Mouse (Mus musculus) MEL (cell line): ENCODE measurements around the gene Atxn2l. TPM values are rescaled to one million over a fixed set of nuclear protein-coding genes. Genes with fewer than 3 reads are reported as not detected.
A peak's percentile ranks its signal among the peaks of the same experiment; 100 is the strongest.

Experiments used
- DNase-seq: peaks from one replicate; pipeline ENCODE4 v3.0.0; 2011; ENCODE audit warnings: low read depth, low spot score
- H3K27ac ChIP-seq: 2 replicates; pipeline ENCODE4 v1.5.1; 2012; ENCODE audit warnings: low read depth, mild to moderate bottlenecking, control low read depth, low read length, moderate library complexity; ENCODE audit not compliant: control insufficient read depth
- H3K27me3 ChIP-seq, 2 experiments: fragments of 150-350 bp in 1 of 2; sonication (generic) in 1 of 2; 2 replicates each; pipeline ENCODE4 v1.6.1; 2012; ENCODE audit warnings: low read length in 2 of 2, mild to moderate bottlenecking in 2 of 2, improper control_type of control experiment in 1 of 2, moderate library complexity in 1 of 2; ENCODE audit not compliant: insufficient read depth in 2 of 2, control insufficient read depth in 1 of 2
- H3K36me3 ChIP-seq, 2 experiments: 2 replicates each; pipeline ENCODE4 v1.6.1; 2012 to 2014; ENCODE audit warnings: low read length in 2 of 2, improper control_type of control experiment in 1 of 2, inconsistent platforms in 1 of 2, mild to moderate bottlenecking in 1 of 2; ENCODE audit not compliant: insufficient read depth in 2 of 2, control insufficient read depth in 1 of 2
- H3K4me1 ChIP-seq, 2 experiments: fragments of 150-350 bp in 1 of 2; sonication (generic) in 1 of 2; 2 replicates each; pipeline ENCODE4 v1.6.1; 2012; ENCODE audit warnings: low read length in 2 of 2, improper control_type of control experiment in 1 of 2, mild to moderate bottlenecking in 1 of 2; ENCODE audit not compliant: insufficient read depth in 2 of 2, control insufficient read depth in 1 of 2
- H3K4me3 ChIP-seq, 2 experiments: fragments of 150-350 bp in 1 of 2; sonication (generic) in 1 of 2; 2 replicates each; pipeline ENCODE4 v1.5.1; 2012; ENCODE audit warnings: low read depth in 2 of 2, low read length in 2 of 2, mild to moderate bottlenecking in 2 of 2, moderate library complexity in 2 of 2, control low read depth in 1 of 2, improper control_type of control experiment in 1 of 2; ENCODE audit not compliant: control insufficient read depth in 1 of 2, insufficient read depth in 1 of 2
- H3K79me2 ChIP-seq: 2 replicates; pipeline ENCODE4 v1.6.1; 2012; ENCODE audit warnings: mild to moderate bottlenecking, low read length, moderate library complexity; ENCODE audit not compliant: control insufficient read depth, poor library complexity, insufficient read depth
- H3K9ac ChIP-seq: 2 replicates; pipeline ENCODE4 v1.6.1; 2012; ENCODE audit warnings: low read depth, mild to moderate bottlenecking, control low read depth, low read length, moderate library complexity; ENCODE audit not compliant: control insufficient read depth, poor library complexity, severe bottlenecking
- H3K9me3 ChIP-seq: fragments of 150-350 bp; sonication (generic); replicated peaks from 2 replicates; pipeline ENCODE4 v1.6.1; 2012; ENCODE audit warnings: mild to moderate bottlenecking, low read length, improper control_type of control experiment, moderate library complexity; ENCODE audit not compliant: insufficient read depth
- BHLHE40 ChIP-seq: IDR thresholded peaks from 2 replicates; pipeline ENCODE4 v1.6.1; 2012; ENCODE audit warnings: low read depth, mild to moderate bottlenecking, inconsistent platforms, low read length, improper control_type of control experiment, borderline replicate concordance
- CHD1 ChIP-seq: IDR thresholded peaks from 2 replicates; pipeline ENCODE4 v1.6.1; 2012; ENCODE audit warnings: low read depth, mild to moderate bottlenecking, inconsistent platforms, low read length, improper control_type of control experiment
- CTCF ChIP-seq, 3 experiments: IDR thresholded peaks in 2 of 3; conservative IDR thresholded peaks in 1 of 3; 2 replicates each; pipeline ENCODE4 v1.5.1; 2011 to 2012; ENCODE audit warnings: low read length in 3 of 3, low read depth in 2 of 3, mild to moderate bottlenecking in 2 of 3, improper control_type of control experiment in 1 of 3, inconsistent platforms in 1 of 3, mixed read lengths in 1 of 3, moderate library complexity in 1 of 3; ENCODE audit not compliant: control insufficient read depth in 1 of 3, insufficient read depth in 1 of 3, poor library complexity in 1 of 3, severe bottlenecking in 1 of 3
- ELF1 ChIP-seq: IDR thresholded peaks from 2 replicates; pipeline ENCODE4 v1.6.1; 2014; ENCODE audit warnings: low read depth, mild to moderate bottlenecking, inconsistent platforms, low read length, improper control_type of control experiment, moderate library complexity
- EP300 ChIP-seq, 2 experiments: IDR thresholded peaks; 2 replicates each; pipeline ENCODE4 v1.6.1; 2011; ENCODE audit warnings: improper control_type of control experiment in 2 of 2, low read length in 2 of 2, low read depth in 1 of 2, mild to moderate bottlenecking in 1 of 2
- ETS1 ChIP-seq: IDR thresholded peaks from 2 replicates; pipeline ENCODE4 v1.6.1; 2012; ENCODE audit warnings: low read depth, mild to moderate bottlenecking, inconsistent platforms, low read length, improper control_type of control experiment, moderate library complexity
- GATA1 ChIP-seq: IDR thresholded peaks from 2 replicates; pipeline ENCODE4 v1.6.1; 2011; ENCODE audit warnings: low read depth, low read length, improper control_type of control experiment
- HCFC1 ChIP-seq: IDR thresholded peaks from 2 replicates; pipeline ENCODE4 v1.6.1; 2012; ENCODE audit warnings: low read depth, mild to moderate bottlenecking, inconsistent platforms, low read length, improper control_type of control experiment, moderate library complexity
- KAT2A ChIP-seq: conservative IDR thresholded peaks from 2 replicates; pipeline ENCODE4 v1.6.1; 2012; ENCODE audit warnings: low read depth, low read length, improper control_type of control experiment, inconsistent platforms
- MAX ChIP-seq: IDR thresholded peaks from 2 replicates; pipeline ENCODE4 v1.6.1; 2011; ENCODE audit warnings: low read length, improper control_type of control experiment
- MAZ ChIP-seq: IDR thresholded peaks from 2 replicates; pipeline ENCODE4 v1.6.1; 2012; ENCODE audit warnings: low read depth, mild to moderate bottlenecking, inconsistent platforms, low read length, improper control_type of control experiment
- MEF2A ChIP-seq: IDR thresholded peaks from 2 replicates; pipeline ENCODE4 v1.6.1; 2014; ENCODE audit warnings: low read depth, mild to moderate bottlenecking, inconsistent platforms, low read length, improper control_type of control experiment; ENCODE audit not compliant: poor library complexity, insufficient replicate concordance, severe bottlenecking; ENCODE audit errors: extremely low read depth
- MXI1 ChIP-seq: IDR thresholded peaks from 2 replicates; pipeline ENCODE4 v1.6.1; 2011; ENCODE audit warnings: mild to moderate bottlenecking, low read depth, low read length, improper control_type of control experiment
- MYC ChIP-seq: IDR thresholded peaks from 2 replicates; pipeline ENCODE4 v1.6.1; 2011; ENCODE audit warnings: low read depth, mild to moderate bottlenecking, low read length, improper control_type of control experiment, moderate library complexity
- POLR2AphosphoS2 ChIP-seq: IDR thresholded peaks from 2 replicates; pipeline ENCODE4 v1.6.1; 2011; ENCODE audit warnings: low read length, improper control_type of control experiment
- POLR2AphosphoS5 ChIP-seq: IDR thresholded peaks from 2 replicates; pipeline ENCODE4 v1.6.1; 2012; ENCODE audit warnings: low read depth, borderline replicate concordance, mild to moderate bottlenecking, inconsistent platforms, low read length, moderate library complexity, mixed read lengths
- RAD21 ChIP-seq: IDR thresholded peaks from 2 replicates; pipeline ENCODE4 v1.6.1; 2011; ENCODE audit warnings: mild to moderate bottlenecking, low read depth, low read length, improper control_type of control experiment
- RCOR1 ChIP-seq: IDR thresholded peaks from 2 replicates; pipeline ENCODE4 v1.6.1; 2012; ENCODE audit warnings: low read depth, mild to moderate bottlenecking, inconsistent platforms, low read length, improper control_type of control experiment
- SIN3A ChIP-seq: IDR thresholded peaks from 2 replicates; pipeline ENCODE4 v1.6.1; 2012; ENCODE audit warnings: low read length, improper control_type of control experiment, inconsistent platforms
- SMC3 ChIP-seq: IDR thresholded peaks from 2 replicates; pipeline ENCODE4 v1.6.1; 2011; ENCODE audit warnings: low read depth, low read length, improper control_type of control experiment
- TAL1 ChIP-seq: IDR thresholded peaks from 2 replicates; pipeline ENCODE4 v1.6.1; 2012; ENCODE audit warnings: mild to moderate bottlenecking, inconsistent platforms, low read length, moderate library complexity, mixed read lengths
- TBP ChIP-seq: IDR thresholded peaks from 2 replicates; pipeline ENCODE4 v1.8.0; 2011; ENCODE audit warnings: low read depth, low read length, improper control_type of control experiment
- TCF12 ChIP-seq: IDR thresholded peaks from 2 replicates; pipeline ENCODE4 v1.6.1; 2014; ENCODE audit warnings: low read depth, mild to moderate bottlenecking, inconsistent platforms, low read length, improper control_type of control experiment, moderate library complexity
- ZMIZ1 ChIP-seq: IDR thresholded peaks from 2 replicates; pipeline ENCODE4 v1.6.1; 2012; ENCODE audit warnings: low read depth, mild to moderate bottlenecking, inconsistent platforms, low read length, improper control_type of control experiment, moderate library complexity
- ZNF384 ChIP-seq: IDR thresholded peaks from 2 replicates; pipeline ENCODE4 v1.6.1; 2012; ENCODE audit warnings: low read depth, mild to moderate bottlenecking, inconsistent platforms, low read length, improper control_type of control experiment
- polyA plus RNA-seq, 2 experiments: library from polyadenylated mRNA; stranded (reverse) in 1 of 2; unstranded in 1 of 2; fragments of >175 nt in 1 of 2; fragments of >200 nt in 1 of 2; gene quantifications; 2 replicates each; pipeline versions ENCODE4 v1.2.1 to v1.2.4; 2012; ENCODE audit warnings: low replicate concordance in 2 of 2, low read depth in 1 of 2; ENCODE audit not compliant: insufficient read length in 2 of 2, insufficient read depth in 1 of 2, missing spikeins in 1 of 2
- total RNA-seq: library from RNA; depleted of rRNA; stranded (reverse); fragments of 300-350 nt; gene quantifications from 2 replicates; pipeline ENCODE4 v1.2.3, GENCODE M21; 2012

Atxn2l gene
- total and polyA plus RNA-seq, 3 experiments: 40.8 to 821 (median 218) TPM

DNA sequence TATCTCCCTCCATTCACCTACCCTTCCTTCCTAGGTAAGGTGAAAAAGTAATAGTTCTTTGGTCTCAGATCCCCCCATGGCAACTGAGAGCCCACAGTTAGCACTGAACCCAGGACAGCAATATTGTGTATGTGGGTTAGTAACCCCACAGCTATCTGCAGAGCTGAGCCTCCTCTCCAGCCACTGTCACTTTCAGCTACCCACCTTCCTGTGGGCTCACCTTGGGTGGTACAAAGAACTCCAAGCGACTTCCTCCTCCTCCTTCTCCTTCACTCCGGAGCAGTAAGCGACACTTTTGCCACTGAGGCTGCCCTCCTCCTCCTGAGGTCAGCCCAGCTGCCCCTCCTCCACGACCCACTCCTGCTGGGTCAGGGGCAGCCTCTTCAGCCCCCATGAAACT is 31.4 kb downstream of the Atxn2l start:
- Histone ChIP-seq H3K4me1 (peaks cover 19 to 42% of the 10 kb centered on the region in 2 experiments), H3K27ac (no peak overlapping the region), H3K79me2 (peaks cover 19% of the 10 kb centered on the region), H3K27me3 (no peaks in the 10 kb centered on the region), H3K9ac (no peak overlapping the region), H3K9me3 (no peaks in the 10 kb centered on the region), H3K36me3 (peaks cover 1 to 33% of the 10 kb centered on the region in 2 experiments; a peak in 3 of 4 replicates), H3K4me3 (no peak overlapping the region)
- DNase-seq: no peak
- TF ChIP-seq TBP (no peak), POLR2AphosphoS2 (0 out of 2 replicates have a peak, but pooled peaks have one; percentile 54)

DNA sequence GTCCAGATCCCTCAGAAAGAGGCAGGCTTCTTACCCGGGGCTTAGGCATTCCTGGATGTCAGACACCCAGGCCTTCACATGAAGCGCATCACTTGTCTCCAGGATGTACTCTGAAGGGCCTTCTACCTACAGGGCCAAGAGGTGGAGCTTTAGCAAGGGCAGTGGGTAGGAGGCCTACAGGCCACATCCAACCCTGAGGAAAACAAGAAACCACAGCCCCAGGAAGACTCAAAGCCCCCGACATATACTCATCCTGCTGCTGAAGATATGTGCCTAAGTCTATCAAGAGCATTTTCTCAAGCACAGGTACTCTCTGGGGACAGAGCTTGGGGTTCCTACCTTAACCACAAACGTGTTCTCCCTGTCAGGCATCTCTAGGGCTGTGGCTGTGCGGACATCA is 31.9 kb downstream of the Atxn2l start:
- peaks cover 19% of the 10 kb centered on the region for H3K79me2 ChIP-seq
- H3K9ac ChIP-seq: no peak overlapping the region
- TF ChIP-seq SIN3A (no peak), TCF12 (no peak), TAL1 (no peak)
- H3K4me1 ChIP-seq: peaks cover 16 to 46% of the 10 kb centered on the region in 2 experiments
- H3K27me3 ChIP-seq: no peaks in the 10 kb centered on the region
- no peaks in the 10 kb centered on the region for H3K9me3 ChIP-seq
- no peak overlapping the region for H3K4me3 ChIP-seq
- H3K27ac ChIP-seq: no peak overlapping the region
- H3K36me3 ChIP-seq: peaks cover 1 to 33% of the 10 kb centered on the region in 2 experiments; a peak in 3 of 4 replicates
- DNase-seq: no peak

DNA sequence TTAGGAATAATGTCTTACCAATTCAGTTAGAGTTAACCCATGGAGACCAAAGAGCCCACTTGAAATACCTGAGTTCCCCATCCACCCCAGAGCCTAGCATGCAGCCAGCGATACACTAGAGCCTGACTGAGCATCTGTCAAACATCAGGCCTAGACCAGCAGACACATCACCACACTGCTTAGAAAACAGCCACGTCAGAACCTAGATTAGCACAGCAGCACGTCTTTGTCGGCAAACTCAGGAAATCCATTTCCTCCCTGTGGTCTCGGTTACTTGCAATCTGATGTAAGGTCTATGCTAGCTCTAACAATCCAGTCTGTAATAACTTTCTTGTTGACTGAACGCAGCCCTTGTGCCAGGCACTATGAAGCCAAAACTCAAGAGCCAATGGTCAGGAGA is 33.2 kb downstream of the Atxn2l start:
- H3K9me3 ChIP-seq: no peaks in the 10 kb centered on the region
- H3K4me3 ChIP-seq: no peak overlapping the region
- peaks cover 15% of the 10 kb centered on the region for H3K79me2 ChIP-seq
- peak; percentile 92 for DNase-seq
- peaks cover 11 to 41% of the 10 kb centered on the region in 2 experiments for H3K4me1 ChIP-seq
- H3K36me3 ChIP-seq: peaks cover 1 to 28% of the 10 kb centered on the region in 2 experiments; a peak in 3 of 4 replicates
- H3K9ac ChIP-seq: no peak overlapping the region
- no peaks in the 10 kb centered on the region for H3K27me3 ChIP-seq
- peak overlapping the region; percentile 55 for H3K27ac ChIP-seq
- TF ChIP-seq HCFC1 (peak; percentile 53), MXI1 (peak; percentile 89), SIN3A (peak; percentile 94), TCF12 (peak; percentile 66; the same call in 1 of the 2 replicates), MEF2A (0 out of 2 replicates have a peak, but pooled peaks have one; percentile 31), CTCF (IDR thresholded peaks at IDR 0.05 in 2 of 3, conservative IDR thresholded peaks at IDR 0.05 in 1 of 3; ENCODE audit: control insufficient read depth in 1 of 3, insufficient read depth in 1 of 3, low read depth in 2 of 3, low read length in 3 of 3, poor library complexity in 1 of 3, severe bottlenecking in 1 of 3) (no peak), BHLHE40 (peak; percentile 52; the same call in 1 of the 2 replicates), TBP (0 out of 2 replicates have a peak, but pooled peaks have one; percentile 38), RCOR1 (peak; percentile 88), KAT2A (no peak), POLR2AphosphoS5 (no peak), MAX (peak; percentile 57; the same call in 1 of the 2 replicates), ELF1 (no peak), RAD21 (no peak), MYC (peak; percentile 69), CHD1 (no peak), ETS1 (peak; percentile 93), MAZ (0 out of 2 replicates have a peak, but pooled peaks have one; percentile 7), EP300 (IDR thresholded peaks at IDR 0.05; ENCODE audit: low read depth in 1 of 2, low read length in 2 of 2) (peak in 1 of 2 experiments; percentile 77; a peak in 3 of 4 replicates), GATA1 (peak; percentile 75), ZNF384 (no peak), SMC3 (0 out of 2 replicates have a peak, but pooled peaks have one; percentile 4), ZMIZ1 (no peak), TAL1 (peak; percentile 22; the same call in 1 of the 2 replicates)
